Mouse (Mus musculus): ENCODE results near the gene Myrfl. TPM values are rescaled to one million over a fixed set of nuclear protein-coding genes. Genes with fewer than 3 reads are reported as not detected.
A peak's percentile ranks its signal among the peaks of the same experiment; 100 is the strongest.

The Myrfl gene
- total and polyA plus RNA-seq, 2 experiments from 2014 or later, result 0.04 TPM; not detected in 1

- Histone ChIP-seq H3K4me2 (ENCODE audit: low read depth, low read length) (no peak overlapping the region), H3K4me1 (ENCODE audit: insufficient read depth, low read length) (no peaks in the 10 kb centered on the region), H3K27me3 (ENCODE audit: insufficient read depth, low read length) (no peaks in the 10 kb centered on the region), H3K9ac (replicated peaks; ENCODE audit: low read length) (no peak overlapping the region), H3K9me3 (ENCODE audit: low read length) (no peaks in the 10 kb centered on the region), H3K4me3 (ENCODE audit: low read length) (no peak overlapping the region), H3K27ac (no peak overlapping the region), H3K36me3 (ENCODE audit: insufficient read depth, low read length) (no peaks in the 10 kb centered on the region)
- DNase-seq (ENCODE audit: low spot score), result no peak
- no peak for ATAC-seq
- TF ChIP-seq CTCF (IDR thresholded peaks at IDR 0.05; ENCODE audit: low read depth), result no peak
- 71% methylated on average over 3 of the region's 5 CpGs for WGBS
These were observed 113.7 kb downstream of the Myrfl start for GRCm38 (mm10) chr10:116783020-116783419.

GRCm38 (mm10) chr10:116777947-116778346 is 118.8 kb downstream of the Myrfl start:
- 86% methylated on average over 8 of the region's 8 CpGs for WGBS
- no peaks in the 10 kb centered on the region for H3K9me3 ChIP-seq (ENCODE audit: low read length)
- no peak overlapping the region for H3K9ac ChIP-seq (replicated peaks; ENCODE audit: low read length)
- ATAC-seq (no peak), DNase-seq (ENCODE audit: low spot score) (no peak)
- peaks cover 7% of the 10 kb centered on the region; the same call in 1 of the 2 replicates for H3K4me1 ChIP-seq (ENCODE audit: insufficient read depth, low read length)
- TF ChIP-seq CTCF (IDR thresholded peaks at IDR 0.05; ENCODE audit: low read depth), result no peak
- no peak overlapping the region for H3K4me2 ChIP-seq (ENCODE audit: low read depth, low read length)
- H3K36me3 ChIP-seq (ENCODE audit: insufficient read depth, low read length), result no peaks in the 10 kb centered on the region
- H3K4me3 ChIP-seq (ENCODE audit: low read length), result no peak overlapping the region
- H3K27ac ChIP-seq, result no peak overlapping the region
- H3K27me3 ChIP-seq (ENCODE audit: insufficient read depth, low read length), result no peaks in the 10 kb centered on the region

GRCm38 (mm10) chr10:116776846-116777245 is 119.9 kb downstream of the Myrfl start:
- WGBS, result 78% methylated on average over 14 of the region's 14 CpGs
- H3K9me3 ChIP-seq (ENCODE audit: low read length), result no peaks in the 10 kb centered on the region
- peaks cover 7% of the 10 kb centered on the region; the same call in 1 of the 2 replicates for H3K4me1 ChIP-seq (ENCODE audit: insufficient read depth, low read length)
- H3K36me3 ChIP-seq (ENCODE audit: insufficient read depth, low read length), result no peaks in the 10 kb centered on the region
- H3K27ac ChIP-seq, result no peak overlapping the region
- no peak overlapping the region for H3K4me3 ChIP-seq (ENCODE audit: low read length)
- H3K4me2 ChIP-seq (ENCODE audit: low read depth, low read length), result no peak overlapping the region
- no peak for DNase-seq (ENCODE audit: low spot score)
- H3K9ac ChIP-seq (replicated peaks; ENCODE audit: low read length), result no peak overlapping the region
- ATAC-seq, result no peak
- no peak for TF ChIP-seq CTCF (IDR thresholded peaks at IDR 0.05; ENCODE audit: low read depth)
- H3K27me3 ChIP-seq (ENCODE audit: insufficient read depth, low read length), result no peaks in the 10 kb centered on the region

GRCm38 (mm10) chr10:116773846-116774750 is 122.6 kb downstream of the Myrfl start:
- H3K36me3 ChIP-seq (ENCODE audit: insufficient read depth, low read length), result no peaks in the 10 kb centered on the region
- peak; percentile 66 for ATAC-seq

GRCm38 (mm10) chr10:116771215-116771935 is 125.3 kb downstream of the Myrfl start:
- Histone ChIP-seq H3K4me1 (ENCODE audit: insufficient read depth, low read length) (peaks cover 14% of the 10 kb centered on the region; the same call in 1 of the 2 replicates), H3K9me3 (ENCODE audit: low read length) (no peaks in the 10 kb centered on the region), H3K36me3 (ENCODE audit: insufficient read depth, low read length) (no peaks in the 10 kb centered on the region), H3K9ac (replicated peaks; ENCODE audit: low read length) (no peak overlapping the region), H3K4me3 (ENCODE audit: low read length) (no peak overlapping the region), H3K27me3 (ENCODE audit: insufficient read depth, low read length) (no peaks in the 10 kb centered on the region; the same call in 1 of the 2 replicates), H3K4me2 (ENCODE audit: low read depth, low read length) (peak overlapping the region; percentile 24; the same call in 1 of the 2 replicates), H3K27ac (no peak overlapping the region)
- WGBS, result 67% methylated on average over 21 of the region's 21 CpGs
- TF ChIP-seq CTCF (IDR thresholded peaks at IDR 0.05; ENCODE audit: low read depth), result no peak
- ATAC-seq, result peak; percentile 16; the same call in 1 of the 2 replicates
- peak; percentile 60 for DNase-seq (ENCODE audit: low spot score)

More at GRCm38 (mm10) chr10:116773846-116774750, 122.6 kb downstream of the Myrfl start:
- peak overlapping the region; percentile 41; the same call in 1 of the 2 replicates for H3K27ac ChIP-seq
- H3K4me2 ChIP-seq (ENCODE audit: low read depth, low read length), result no peak overlapping the region
- H3K4me3 ChIP-seq (ENCODE audit: low read length), result no peak overlapping the region
- H3K9me3 ChIP-seq (ENCODE audit: low read length), result no peaks in the 10 kb centered on the region
- no peaks in the 10 kb centered on the region; the same call in 1 of the 2 replicates for H3K27me3 ChIP-seq (ENCODE audit: insufficient read depth, low read length)
- 29% methylated on average over 15 of the region's 15 CpGs for WGBS
- H3K4me1 ChIP-seq (ENCODE audit: insufficient read depth, low read length), result peaks cover 8% of the 10 kb centered on the region; the same call in 1 of the 2 replicates
- DNase-seq (ENCODE audit: low spot score), result peak; percentile 61
- no peak for TF ChIP-seq CTCF (IDR thresholded peaks at IDR 0.05; ENCODE audit: low read depth)
- H3K9ac ChIP-seq (replicated peaks; ENCODE audit: low read length), result no peak overlapping the region

GRCm38 (mm10) chr10:116768642-116769041 is 128.1 kb downstream of the Myrfl start:
- Histone ChIP-seq H3K27me3 (ENCODE audit: insufficient read depth, low read length) (no peaks in the 10 kb centered on the region; the same call in 1 of the 2 replicates), H3K4me3 (ENCODE audit: low read length) (no peak overlapping the region), H3K9me3 (ENCODE audit: low read length) (no peaks in the 10 kb centered on the region), H3K36me3 (ENCODE audit: insufficient read depth, low read length) (no peaks in the 10 kb centered on the region), H3K4me2 (ENCODE audit: low read depth, low read length) (no peak overlapping the region; the same call in 1 of the 2 replicates), H3K27ac (no peak overlapping the region), H3K9ac (replicated peaks; ENCODE audit: low read length) (no peak overlapping the region), H3K4me1 (ENCODE audit: insufficient read depth, low read length) (0 out of 2 replicates have a peak, but pooled peaks cover 7% of the 10 kb centered on the region)
- WGBS, result 42% methylated on average over 13 of the region's 13 CpGs
- DNase-seq (ENCODE audit: low spot score), result peak; percentile 73
- peak; percentile 21; the same call in 1 of the 2 replicates for ATAC-seq
- TF ChIP-seq CTCF (IDR thresholded peaks at IDR 0.05; ENCODE audit: low read depth), result no peak

Measured in hindbrain, postnatal 0 days (tissue).